Mouse (Mus musculus): ENCODE measurements around the gene Olfr978. TPM values are rescaled to one million over a fixed set of nuclear protein-coding genes. Genes with fewer than 3 reads are reported as not detected.

Olfr978 gene
- polyA plus RNA-seq (2015; fragmentation: Nextera tagmentation; extraction: Ambion mirVana) = not detected in 2 replicates

DNA sequence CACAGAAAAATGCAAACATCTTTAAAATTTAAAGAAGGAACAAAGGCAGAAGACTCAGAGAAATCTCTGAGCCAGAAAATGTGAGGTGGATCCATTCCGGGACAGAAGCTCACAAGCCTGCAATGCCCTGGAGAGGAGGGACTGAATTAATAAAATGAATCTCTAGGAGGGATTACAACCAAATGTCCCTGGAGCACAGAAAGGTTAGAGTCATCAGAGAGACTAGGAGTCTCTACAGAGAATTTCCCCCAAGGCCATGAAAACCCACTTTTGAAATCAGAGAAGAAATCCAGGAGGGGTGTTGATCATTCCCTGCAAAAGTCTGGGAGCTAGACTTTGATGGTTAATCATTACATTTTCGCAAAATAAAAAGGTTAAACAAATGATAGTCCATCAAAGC lies at the start of gene Olfr978:
Gene Olfr978, plus strand, starts transcription at position 301 of the 400 bp plus-strand sequence.

DNA sequence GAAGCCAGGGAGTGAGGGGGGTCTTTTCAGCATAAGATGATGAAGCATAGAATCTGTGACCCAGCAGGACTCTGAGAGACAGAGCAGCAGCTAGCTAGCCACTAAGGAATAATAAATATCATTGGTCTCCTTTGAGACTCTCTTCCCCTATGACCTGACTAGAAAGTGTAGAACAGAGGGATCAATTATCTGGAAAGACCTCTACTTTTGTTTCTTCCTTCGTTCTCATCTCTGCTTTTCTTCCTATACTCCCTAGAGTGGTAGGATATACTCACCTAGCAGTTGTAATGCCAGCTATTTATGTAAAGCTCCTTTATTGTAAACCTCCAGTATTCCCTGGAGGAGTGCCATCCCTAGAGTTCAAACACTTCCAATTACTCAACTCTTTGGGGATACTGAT lies 40.0 kb upstream of the Olfr978 start, which contains the start of gene Olfr975:
Gene Olfr975, minus strand, starts transcription at position 101 of the 400 bp plus-strand sequence.

DNA sequence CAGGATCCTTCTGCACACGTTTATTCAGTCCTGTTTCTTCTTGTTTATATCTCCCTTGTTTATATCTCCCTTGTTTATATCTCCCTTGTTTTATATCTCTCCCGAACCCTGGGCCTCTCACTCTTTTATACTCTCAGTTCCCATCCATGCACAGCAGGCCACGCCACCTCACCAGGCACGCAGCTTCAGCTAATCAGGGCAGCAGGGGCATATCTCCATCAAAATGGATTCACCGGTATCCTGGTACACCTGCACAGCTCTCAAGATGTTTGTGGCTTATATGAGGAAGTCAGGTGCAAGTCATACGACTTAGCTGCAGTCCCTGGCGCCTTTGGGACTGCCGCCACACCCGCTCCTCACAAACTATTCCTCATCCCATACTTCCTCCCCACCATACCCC lies 30.9 kb upstream of the Olfr978 start, which contains the start of gene Olfr976:
Gene Olfr976, minus strand, starts transcription at position 101 of the 400 bp plus-strand sequence.

DNA sequence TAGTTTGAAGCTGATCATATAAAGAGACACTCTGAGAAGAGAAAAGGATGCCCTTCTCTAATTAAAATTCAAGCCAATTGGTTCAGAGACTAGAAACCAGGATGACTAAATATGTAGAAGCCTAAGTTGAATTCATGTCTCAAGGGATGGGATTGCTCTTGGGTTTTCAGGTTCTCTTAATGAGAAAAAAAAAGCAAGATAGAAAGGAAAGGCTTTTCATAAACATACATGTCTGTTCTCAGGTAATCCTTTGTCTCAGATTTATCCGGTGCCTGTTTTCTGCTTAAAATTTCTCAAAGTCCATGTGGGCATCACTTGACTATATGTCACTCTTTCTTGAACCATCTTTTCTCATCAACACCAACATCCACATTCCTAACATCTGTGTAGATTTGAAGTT lies 11.5 kb downstream of the Olfr978 start, which contains the start of gene Olfr979:
Gene Olfr979, minus strand, starts transcription at position 101 of the 400 bp plus-strand sequence.

DNA sequence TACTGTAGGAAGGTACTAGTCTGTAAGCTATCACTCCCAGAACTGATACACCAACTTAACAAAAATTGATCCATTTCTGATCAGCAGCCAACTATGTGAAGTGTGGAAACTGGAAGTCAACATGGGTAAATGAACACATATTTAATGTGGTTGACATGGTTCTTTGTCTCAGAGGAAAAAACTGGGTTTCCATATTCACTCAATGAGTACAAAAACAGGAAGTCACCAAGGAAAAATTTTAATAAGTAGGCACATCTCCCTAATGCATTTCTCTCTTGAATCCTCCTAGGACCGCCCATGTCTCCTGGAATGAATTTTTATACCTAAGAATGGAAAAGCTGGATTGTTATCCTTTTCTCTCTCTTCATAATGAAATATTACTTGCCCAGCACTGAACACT lies 17.6 kb downstream of the Olfr978 start, which contains the start of gene Olfr980:
Gene Olfr980, minus strand, starts transcription at position 101 of the 400 bp plus-strand sequence.

DNA sequence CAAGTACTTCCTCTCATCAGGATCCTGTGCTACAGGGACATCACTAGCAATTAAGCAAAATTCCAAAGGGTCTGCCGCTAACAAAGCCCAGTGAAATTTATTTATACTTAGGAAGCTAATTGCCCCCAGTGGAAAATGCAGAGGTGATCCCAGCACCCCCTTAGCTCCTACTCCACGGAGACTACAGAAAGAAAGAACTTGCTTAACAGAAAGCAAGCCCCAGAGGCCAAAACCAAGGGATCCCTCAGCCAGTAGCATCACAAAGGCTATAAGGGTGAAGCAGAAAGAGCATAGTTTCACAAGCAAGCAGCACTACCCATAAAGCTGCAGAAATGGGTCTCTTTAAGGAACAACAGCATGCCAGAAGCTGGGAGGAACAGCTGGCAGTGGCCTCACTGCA lies 29.3 kb downstream of the Olfr978 start, which contains the start of gene Olfr981:
Gene Olfr981, plus strand, starts transcription at position 301 of the 400 bp plus-strand sequence.

Other genes starting within 250 kb of the Olfr978 start
- gene Olfr967, start 245.9 kb upstream of the Olfr978 start, polyA plus RNA-seq (2015; fragmentation: Nextera tagmentation; extraction: Ambion mirVana) = not detected in 2 replicates
- gene Olfr968, start 208.9 kb upstream of the Olfr978 start, polyA plus RNA-seq (2015; fragmentation: Nextera tagmentation; extraction: Ambion mirVana) = not detected in 2 replicates
- not detected in 2 replicates for gene Olfr969, start 201.2 kb upstream of the Olfr978 start, polyA plus RNA-seq (2015; fragmentation: Nextera tagmentation; extraction: Ambion mirVana)
- gene Olfr970, start 183.3 kb upstream of the Olfr978 start, polyA plus RNA-seq (2015; fragmentation: Nextera tagmentation; extraction: Ambion mirVana) = not detected in 2 replicates
- not detected in 2 replicates for gene Olfr971, start 155.2 kb upstream of the Olfr978 start, polyA plus RNA-seq (2015; fragmentation: Nextera tagmentation; extraction: Ambion mirVana)
- not detected in 2 replicates for gene Olfr972, start 125.7 kb upstream of the Olfr978 start, polyA plus RNA-seq (2015; fragmentation: Nextera tagmentation; extraction: Ambion mirVana)
- gene Olfr229, start 84.8 kb upstream of the Olfr978 start, polyA plus RNA-seq (2015; fragmentation: Nextera tagmentation; extraction: Ambion mirVana) = not detected in 2 replicates
- not detected in 2 replicates for gene Olfr974, start 54.6 kb upstream of the Olfr978 start, polyA plus RNA-seq (2015; fragmentation: Nextera tagmentation; extraction: Ambion mirVana)
- not detected in 2 replicates for gene Olfr975, start 40.1 kb upstream of the Olfr978 start, polyA plus RNA-seq (2015; fragmentation: Nextera tagmentation; extraction: Ambion mirVana)
- gene Olfr976, start 31.0 kb upstream of the Olfr978 start, polyA plus RNA-seq (2015; fragmentation: Nextera tagmentation; extraction: Ambion mirVana) = not detected in 2 replicates
- gene Olfr979, start 11.4 kb downstream of the Olfr978 start, polyA plus RNA-seq (2015; fragmentation: Nextera tagmentation; extraction: Ambion mirVana) = not detected in 2 replicates
- not detected in 2 replicates for gene Olfr980, start 17.5 kb downstream of the Olfr978 start, polyA plus RNA-seq (2015; fragmentation: Nextera tagmentation; extraction: Ambion mirVana)
- gene Olfr981, start 29.4 kb downstream of the Olfr978 start, polyA plus RNA-seq (2015; fragmentation: Nextera tagmentation; extraction: Ambion mirVana) = not detected in 2 replicates
- not detected in 2 replicates for gene Olfr982, start 81.7 kb downstream of the Olfr978 start, polyA plus RNA-seq (2015; fragmentation: Nextera tagmentation; extraction: Ambion mirVana)
- gene Olfr983, start 101.5 kb downstream of the Olfr978 start, polyA plus RNA-seq (2015; fragmentation: Nextera tagmentation; extraction: Ambion mirVana) = not detected in 2 replicates
- gene Olfr984, start 122.1 kb downstream of the Olfr978 start, polyA plus RNA-seq (2015; fragmentation: Nextera tagmentation; extraction: Ambion mirVana) = not detected in 2 replicates
- not detected in 2 replicates for gene Olfr985, start 138.1 kb downstream of the Olfr978 start, polyA plus RNA-seq (2015; fragmentation: Nextera tagmentation; extraction: Ambion mirVana)
- not detected in 2 replicates for gene Tmem225, start 156.0 kb downstream of the Olfr978 start, polyA plus RNA-seq (2015; fragmentation: Nextera tagmentation; extraction: Ambion mirVana)
- not detected in 2 replicates for gene Olfr986, start 188.8 kb downstream of the Olfr978 start, polyA plus RNA-seq (2015; fragmentation: Nextera tagmentation; extraction: Ambion mirVana)
- gene Zfp202, start 200.2 kb downstream of the Olfr978 start, polyA plus RNA-seq (2015; fragmentation: Nextera tagmentation; extraction: Ambion mirVana) = 2.4 and 2.5 TPM in 2 replicates